Mouse (Mus musculus) liver, embryonic 13.5 days (tissue): ENCODE measurements at regions not wholly inside any gene's neighbourhood (a gene's known extent, or its start where the extent isn't known, plus 50 kb on each side); places are given as distances from the start of the nearest gene placed in this dataset.
A peak's percentile ranks its signal among the peaks of the same experiment; 100 is the strongest.

Experiments used
- ATAC-seq: fragments of 200-750 bp; cut with Nextera tagmentation; 2 replicates; pipeline ENCODE4 v1.8.0; 2017; ENCODE audit warnings: low read depth, mild to moderate bottlenecking, moderate number of reproducible peaks, moderate library complexity
- DNase-seq: peaks from one replicate; pipeline ENCODE4 v3.0.0; 2022
- H3K27ac ChIP-seq: fragments of 300-500 bp; sonication (generic); 2 replicates; pipeline ENCODE4 v1.5.1; 2015; ENCODE audit warnings: moderate library complexity, mild to moderate bottlenecking, inconsistent platforms
- H3K27me3 ChIP-seq: fragments of 300-500 bp; sonication (generic); 2 replicates; pipeline ENCODE4 v1.6.1; 2015; ENCODE audit warnings: mild to moderate bottlenecking, inconsistent platforms
- H3K36me3 ChIP-seq: fragments of 300-500 bp; sonication (generic); 2 replicates; pipeline ENCODE4 v1.6.1; 2015; ENCODE audit warnings: mild to moderate bottlenecking, inconsistent platforms
- H3K4me1 ChIP-seq: fragments of 300-500 bp; sonication (generic); replicated peaks from 2 replicates; pipeline ENCODE4 v1.6.1; 2015; ENCODE audit warnings: inconsistent platforms
- H3K4me2 ChIP-seq: fragments of 300-500 bp; sonication (generic); 2 replicates; pipeline ENCODE4 v1.6.1; 2015; ENCODE audit warnings: inconsistent platforms, mild to moderate bottlenecking, moderate library complexity
- H3K4me3 ChIP-seq: fragments of 300-500 bp; sonication (generic); replicated peaks from 2 replicates; pipeline ENCODE4 v1.5.1; 2015; ENCODE audit warnings: mild to moderate bottlenecking, inconsistent platforms
- H3K9ac ChIP-seq: fragments of 300-500 bp; sonication (generic); 2 replicates; pipeline ENCODE4 v1.6.1; 2015; ENCODE audit warnings: mild to moderate bottlenecking, inconsistent platforms
- H3K9me3 ChIP-seq: fragments of 300-500 bp; sonication (generic); replicated peaks from 2 replicates; pipeline ENCODE4 v1.6.1; 2016; ENCODE audit warnings: inconsistent platforms
- WGBS: fragments of 180-500 bp; shearing (Covaris S2); methylation state at CpG from one replicate; pipeline ENCODE4 v1.1.7; 2015; ENCODE audit not compliant: insufficient replicate concordance; 5-methylcytosine and 5-hydroxymethylcytosine counted together

GRCm38 (mm10) chr6:100474326-100474725, 187.0 kb upstream of the Rybp start:
- Histone ChIP-seq H3K4me3 (no peak overlapping the region), H3K27me3 (no peaks in the 10 kb centered on the region), H3K27ac (no peak overlapping the region), H3K9ac (no peak overlapping the region), H3K4me1 (peaks cover 8% of the 10 kb centered on the region), H3K9me3 (peaks cover 10% of the 10 kb centered on the region; the same call in 1 of the 2 replicates), H3K4me2 (no peak overlapping the region), H3K36me3 (no peaks in the 10 kb centered on the region)
- DNase-seq: no peak
- ATAC-seq: no peak
- 71% methylated on average over 9 of the region's 9 CpGs for WGBS

- DNase-seq (no peak), ATAC-seq (no peak)
- Histone ChIP-seq H3K4me2 (no peak overlapping the region), H3K27me3 (no peaks in the 10 kb centered on the region), H3K27ac (no peak overlapping the region), H3K9me3 (peaks cover 10% of the 10 kb centered on the region; the same call in 1 of the 2 replicates), H3K4me3 (no peak overlapping the region), H3K9ac (no peak overlapping the region), H3K4me1 (no peaks in the 10 kb centered on the region), H3K36me3 (no peaks in the 10 kb centered on the region)
- 57% methylated on average over 2 of the region's 2 CpGs for WGBS
Observed at GRCm38 (mm10) chr6:100470071-100470470, 182.8 kb upstream of the Rybp start.

- H3K27me3 ChIP-seq: no peaks in the 10 kb centered on the region
- H3K9me3 ChIP-seq: peaks cover 5% of the 10 kb centered on the region; the same call in 1 of the 2 replicates
- DNase-seq: no peak
- no peaks in the 10 kb centered on the region for H3K36me3 ChIP-seq
- H3K4me1 ChIP-seq: no peaks in the 10 kb centered on the region
- no peak overlapping the region for H3K9ac ChIP-seq
- ATAC-seq: no peak
- no peak overlapping the region for H3K4me3 ChIP-seq
- WGBS: 67% methylated on average over 2 of the region's 2 CpGs
- H3K27ac ChIP-seq: no peak overlapping the region
- no peak overlapping the region for H3K4me2 ChIP-seq
Observed at GRCm38 (mm10) chr6:100462757-100463156, 175.5 kb upstream of the Rybp start.

- no peaks in the 10 kb centered on the region for H3K4me1 ChIP-seq
- no peak overlapping the region for H3K4me3 ChIP-seq
- H3K36me3 ChIP-seq: no peaks in the 10 kb centered on the region
- WGBS: 68% methylated on average over 3 of the region's 3 CpGs
- H3K4me2 ChIP-seq: no peak overlapping the region
- DNase-seq (no peak), ATAC-seq (no peak)
- H3K27ac ChIP-seq: no peak overlapping the region
- no peaks in the 10 kb centered on the region for H3K27me3 ChIP-seq
- no peak overlapping the region for H3K9ac ChIP-seq
- peaks cover 6% of the 10 kb centered on the region for H3K9me3 ChIP-seq
Observed at GRCm38 (mm10) chr6:100453401-100453800, 166.1 kb upstream of the Rybp start.

GRCm38 (mm10) chr6:100452097-100453002, 165.1 kb upstream of the Rybp start:
- Histone ChIP-seq H3K9me3 (peaks cover 6% of the 10 kb centered on the region), H3K9ac (no peak overlapping the region), H3K4me1 (peaks cover 6% of the 10 kb centered on the region; the same call in 1 of the 2 replicates), H3K4me2 (no peak overlapping the region), H3K27ac (no peak overlapping the region), H3K36me3 (no peaks in the 10 kb centered on the region), H3K4me3 (no peak overlapping the region), H3K27me3 (no peaks in the 10 kb centered on the region)
- DNase-seq (no peak), ATAC-seq (peak; percentile 74)
- WGBS: 42% methylated on average over 9 of the region's 9 CpGs

GRCm38 (mm10) chr6:100450108-100450507, 162.8 kb upstream of the Rybp start:
- DNase-seq (no peak), ATAC-seq (no peak)
- Histone ChIP-seq H3K9ac (no peak overlapping the region), H3K9me3 (peaks cover 6% of the 10 kb centered on the region), H3K36me3 (no peaks in the 10 kb centered on the region), H3K27ac (no peak overlapping the region), H3K4me2 (no peak overlapping the region), H3K4me1 (peaks cover 11% of the 10 kb centered on the region; the same call in 1 of the 2 replicates), H3K4me3 (no peak overlapping the region), H3K27me3 (no peaks in the 10 kb centered on the region)
- 71% methylated on average over 6 of the region's 6 CpGs for WGBS

- Histone ChIP-seq H3K36me3 (no peaks in the 10 kb centered on the region), H3K4me3 (no peak overlapping the region), H3K27ac (no peak overlapping the region), H3K27me3 (no peaks in the 10 kb centered on the region), H3K4me2 (no peak overlapping the region), H3K9ac (no peak overlapping the region), H3K9me3 (peaks cover 6% of the 10 kb centered on the region), H3K4me1 (peaks cover 11% of the 10 kb centered on the region; the same call in 1 of the 2 replicates)
- DNase-seq: no peak
- ATAC-seq: no peak
- 70% methylated on average over 4 of the region's 4 CpGs for WGBS
Observed at GRCm38 (mm10) chr6:100449087-100449486, 161.8 kb upstream of the Rybp start.

- Histone ChIP-seq H3K9me3 (peaks cover 6% of the 10 kb centered on the region), H3K27me3 (no peaks in the 10 kb centered on the region), H3K4me2 (no peak overlapping the region), H3K9ac (no peak overlapping the region), H3K4me1 (peaks cover 11% of the 10 kb centered on the region; the same call in 1 of the 2 replicates), H3K36me3 (no peaks in the 10 kb centered on the region), H3K27ac (no peak overlapping the region), H3K4me3 (no peak overlapping the region)
- no peak for ATAC-seq
- no peak for DNase-seq
- WGBS: 15% methylated on average over 1 of the region's 1 CpGs
Observed at GRCm38 (mm10) chr6:100447211-100447610, 159.9 kb upstream of the Rybp start.

GRCm38 (mm10) chr6:100446804-100447203, 159.5 kb upstream of the Rybp start:
- no peaks in the 10 kb centered on the region for H3K27me3 ChIP-seq
- H3K4me1 ChIP-seq: peaks cover 11% of the 10 kb centered on the region; the same call in 1 of the 2 replicates
- no peak overlapping the region for H3K9ac ChIP-seq
- H3K27ac ChIP-seq: no peak overlapping the region
- H3K36me3 ChIP-seq: no peaks in the 10 kb centered on the region
- H3K4me2 ChIP-seq: no peak overlapping the region
- no peak overlapping the region for H3K4me3 ChIP-seq
- H3K9me3 ChIP-seq: peaks cover 6% of the 10 kb centered on the region
- DNase-seq (no peak), ATAC-seq (no peak)
- 33% methylated on average over 4 of the region's 4 CpGs for WGBS

- 4% methylated on average over 8 of the region's 8 CpGs for WGBS
- Histone ChIP-seq H3K9me3 (no peaks in the 10 kb centered on the region), H3K27ac (no peak overlapping the region), H3K9ac (no peak overlapping the region), H3K4me2 (peak overlapping the region; percentile 46), H3K27me3 (peaks cover 9% of the 10 kb centered on the region), H3K36me3 (no peaks in the 10 kb centered on the region), H3K4me1 (peaks cover 13% of the 10 kb centered on the region), H3K4me3 (peak overlapping the region; percentile 23; the same call in 1 of the 2 replicates)
- ATAC-seq: no peak
- DNase-seq: no peak
Observed at GRCm38 (mm10) chr6:100439071-100439737, 151.9 kb upstream of the Rybp start.

- H3K4me1 ChIP-seq: peaks cover 13% of the 10 kb centered on the region
- DNase-seq (no peak), ATAC-seq (no peak)
- no peaks in the 10 kb centered on the region for H3K9me3 ChIP-seq
- H3K9ac ChIP-seq: no peak overlapping the region
- H3K36me3 ChIP-seq: no peaks in the 10 kb centered on the region
- WGBS: 2% methylated on average over 13 of the region's 13 CpGs
- H3K4me3 ChIP-seq: peak overlapping the region; percentile 23; the same call in 1 of the 2 replicates
- H3K4me2 ChIP-seq: peak overlapping the region; percentile 46
- no peak overlapping the region for H3K27ac ChIP-seq
- H3K27me3 ChIP-seq: peaks cover 9% of the 10 kb centered on the region
Observed at GRCm38 (mm10) chr6:100438511-100438991, 151.3 kb upstream of the Rybp start.
